Mouse (Mus musculus) bone marrow, adult 2 months (tissue): ENCODE data around the gene Mtss1l.

ENCODE experiments used
- CTCF ChIP-seq: fragments of 200-500 bp; IDR thresholded peaks from 2 replicates; pipeline ENCODE4 v1.5.1; 2011; ENCODE audit warnings: low read length, control low read depth; ENCODE audit not compliant: control insufficient read depth, insufficient read depth
- POLR2A ChIP-seq: fragments of 200-500 bp; IDR thresholded peaks from 2 replicates; pipeline ENCODE4 v1.6.1; 2011; ENCODE audit warnings: low read depth, mild to moderate bottlenecking, control low read depth, low read length, borderline replicate concordance; ENCODE audit not compliant: control insufficient read depth

DNA sequence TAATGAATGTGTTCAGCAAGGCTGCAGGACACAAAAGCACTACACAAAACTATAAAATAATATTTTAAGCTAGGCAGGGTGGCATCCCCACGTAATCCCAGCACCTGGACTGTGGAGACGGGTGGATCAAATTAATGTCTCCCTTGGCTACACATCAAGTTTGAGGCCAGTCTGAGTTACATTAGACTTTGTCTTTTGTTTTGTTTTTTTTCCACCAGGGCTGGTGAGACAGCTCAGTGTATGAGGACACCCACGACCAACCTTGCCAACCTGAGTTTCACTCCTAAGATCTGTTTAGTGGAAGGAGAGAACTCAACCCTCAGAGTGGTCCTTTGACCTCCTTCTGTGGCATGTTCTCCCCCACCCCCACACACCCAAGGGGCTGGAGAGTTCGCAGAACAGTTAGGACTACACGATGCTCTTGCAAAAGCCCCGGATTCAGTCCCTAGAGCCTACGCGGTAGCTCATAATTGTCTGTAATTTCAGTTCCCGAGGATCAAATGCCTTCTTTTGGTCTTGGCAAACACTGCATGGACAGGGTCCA, 66.2 kb downstream of the Mtss1l start:
- no peak for TF ChIP-seq CTCF
- TF ChIP-seq POLR2A, result no peak
